Mouse (Mus musculus): ENCODE measurements around the gene Rbfox1.

Rbfox1 gene

GRCm38 (mm10) chr16:6686076-6686757, 801.1 kb downstream of the Rbfox1 start:
- DNase-seq (ENCODE audit: low read depth, low spot score), result peak; percentile 7

- no peak for DNase-seq (ENCODE audit: low read depth, low spot score)
These were observed 819.7 kb downstream of the Rbfox1 start for GRCm38 (mm10) chr16:6704847-6705246.

GRCm38 (mm10) chr16:6712341-6712740, 827.2 kb downstream of the Rbfox1 start:
- no peak for DNase-seq (ENCODE audit: low read depth, low spot score)

- no peak for DNase-seq (ENCODE audit: low read depth, low spot score)
These were observed 830.1 kb downstream of the Rbfox1 start for GRCm38 (mm10) chr16:6715245-6715644.

GRCm38 (mm10) chr16:6716214-6716911, 831.2 kb downstream of the Rbfox1 start:
- no peak for DNase-seq (ENCODE audit: low read depth, low spot score)

GRCm38 (mm10) chr16:6719027-6719426, 833.9 kb downstream of the Rbfox1 start:
- DNase-seq (ENCODE audit: low read depth, low spot score), result no peak

- DNase-seq (ENCODE audit: low read depth, low spot score), result no peak
These were observed 847.5 kb downstream of the Rbfox1 start for GRCm38 (mm10) chr16:6732646-6733045.

GRCm38 (mm10) chr16:6733427-6733826, 848.3 kb downstream of the Rbfox1 start:
- no peak for DNase-seq (ENCODE audit: low read depth, low spot score)

GRCm38 (mm10) chr16:6736566-6736965, 851.4 kb downstream of the Rbfox1 start:
- no peak for DNase-seq (ENCODE audit: low read depth, low spot score)

GRCm38 (mm10) chr16:6736998-6737397, 851.8 kb downstream of the Rbfox1 start:
- DNase-seq (ENCODE audit: low read depth, low spot score), result no peak

GRCm38 (mm10) chr16:6746116-6746515, 861.0 kb downstream of the Rbfox1 start:
- DNase-seq (ENCODE audit: low read depth, low spot score), result no peak

GRCm38 (mm10) chr16:6750491-6750890, 865.3 kb downstream of the Rbfox1 start:
- no peak for DNase-seq (ENCODE audit: low read depth, low spot score)

GRCm38 (mm10) chr16:6754847-6755246, 869.7 kb downstream of the Rbfox1 start:
- DNase-seq (ENCODE audit: low read depth, low spot score), result no peak

- DNase-seq (ENCODE audit: low read depth, low spot score), result no peak
These were observed 884.5 kb downstream of the Rbfox1 start for GRCm38 (mm10) chr16:6769495-6770237.

GRCm38 (mm10) chr16:6777506-6778185, 892.5 kb downstream of the Rbfox1 start:
- DNase-seq (ENCODE audit: low read depth, low spot score), result no peak

GRCm38 (mm10) chr16:6784144-6784543, 899.0 kb downstream of the Rbfox1 start:
- DNase-seq (ENCODE audit: low read depth, low spot score), result no peak

GRCm38 (mm10) chr16:6785026-6785425, 899.9 kb downstream of the Rbfox1 start:
- no peak for DNase-seq (ENCODE audit: low read depth, low spot score)

- DNase-seq (ENCODE audit: low read depth, low spot score), result no peak
These were observed 906.1 kb downstream of the Rbfox1 start for GRCm38 (mm10) chr16:6791218-6791617.

- DNase-seq (ENCODE audit: low read depth, low spot score), result peak; percentile 52
These were observed 906.5 kb downstream of the Rbfox1 start for GRCm38 (mm10) chr16:6791655-6792054.

GRCm38 (mm10) chr16:6806246-6806645, 921.1 kb downstream of the Rbfox1 start:
- DNase-seq (ENCODE audit: low read depth, low spot score), result no peak

- no peak for DNase-seq (ENCODE audit: low read depth, low spot score)
These were observed 922.7 kb downstream of the Rbfox1 start for GRCm38 (mm10) chr16:6807835-6808234.

- no peak for DNase-seq (ENCODE audit: low read depth, low spot score)
These were observed 928.7 kb downstream of the Rbfox1 start for GRCm38 (mm10) chr16:6813871-6814270.
